Mouse (Mus musculus) intestine, postnatal 0 days (tissue): Measurements from ENCODE around the gene Ankrd34a. TPM values are rescaled to one million over a fixed set of nuclear protein-coding genes. Genes with fewer than 3 reads are reported as not detected.

Experiments
- ATAC-seq: fragments of 200-750 bp; cut with Nextera tagmentation; 2 replicates; pipeline ENCODE4 v1.8.0; 2017; ENCODE audit warnings: mild to moderate bottlenecking, moderate TSS enrichment, moderate library complexity
- H3K27ac ChIP-seq: fragments of 300-500 bp; sonication (generic); 2 replicates; pipeline ENCODE4 v1.5.1; 2014; ENCODE audit warnings: mild to moderate bottlenecking, low read depth, low read length, moderate library complexity
- H3K27me3 ChIP-seq: fragments of 300-500 bp; sonication (generic); replicated peaks from 2 replicates; pipeline ENCODE4 v1.6.1; 2014; ENCODE audit warnings: low read length, mixed read lengths; ENCODE audit not compliant: control insufficient read depth, insufficient read depth
- H3K36me3 ChIP-seq: fragments of 300-500 bp; sonication (generic); 2 replicates; pipeline ENCODE4 v1.6.1; 2014; ENCODE audit warnings: mild to moderate bottlenecking, moderate library complexity; ENCODE audit not compliant: control insufficient read depth, insufficient read depth
- H3K4me1 ChIP-seq: fragments of 300-500 bp; sonication (generic); replicated peaks from 2 replicates; pipeline ENCODE4 v1.6.1; 2014; ENCODE audit warnings: antibody characterized with exemption, low read length, mixed read lengths; ENCODE audit not compliant: control insufficient read depth, insufficient read depth
- H3K4me2 ChIP-seq: fragments of 300-500 bp; sonication (generic); replicated peaks from 2 replicates; pipeline ENCODE4 v1.6.1; 2014; ENCODE audit warnings: low read depth, mild to moderate bottlenecking, moderate library complexity
- H3K4me3 ChIP-seq: fragments of 300-500 bp; sonication (generic); 2 replicates; pipeline ENCODE4 v1.5.1; 2014; ENCODE audit warnings: low read depth, low read length
- H3K9ac ChIP-seq: fragments of 300-500 bp; sonication (generic); 2 replicates; pipeline ENCODE4 v1.6.1; 2014; ENCODE audit warnings: mild to moderate bottlenecking, low read depth, low read length
- H3K9me3 ChIP-seq: fragments of 300-500 bp; sonication (generic); 2 replicates; pipeline ENCODE4 v1.6.1; 2016; ENCODE audit warnings: mixed run types; ENCODE audit not compliant: control insufficient read depth
- CTCF ChIP-seq: sonication (generic); IDR thresholded peaks from 2 replicates; pipeline ENCODE4 v1.5.1; 2016; ENCODE audit warnings: low read depth, mild to moderate bottlenecking, control low read depth, antibody characterized with exemption, moderate library complexity
- WGBS: fragments of 180-500 bp; shearing (Covaris S2); extraction: QIAGEN DNeasy Blood & Tissue Kit; methylation state at CpG from one replicate; pipeline ENCODE4 v1.1.7; 2014; 5-methylcytosine and 5-hydroxymethylcytosine counted together
- polyA plus RNA-seq: library from polyadenylated mRNA; unstranded; fragments of >200 nt; fragmentation: Nextera tagmentation; extraction: Ambion mirVana; gene quantifications from 2 replicates; pipeline ENCODE4 v1.2.1, GENCODE M21; 2015

Gene Ankrd34a
- 0.92 and 1.3 TPM in 2 replicates for polyA plus RNA-seq

DNA sequence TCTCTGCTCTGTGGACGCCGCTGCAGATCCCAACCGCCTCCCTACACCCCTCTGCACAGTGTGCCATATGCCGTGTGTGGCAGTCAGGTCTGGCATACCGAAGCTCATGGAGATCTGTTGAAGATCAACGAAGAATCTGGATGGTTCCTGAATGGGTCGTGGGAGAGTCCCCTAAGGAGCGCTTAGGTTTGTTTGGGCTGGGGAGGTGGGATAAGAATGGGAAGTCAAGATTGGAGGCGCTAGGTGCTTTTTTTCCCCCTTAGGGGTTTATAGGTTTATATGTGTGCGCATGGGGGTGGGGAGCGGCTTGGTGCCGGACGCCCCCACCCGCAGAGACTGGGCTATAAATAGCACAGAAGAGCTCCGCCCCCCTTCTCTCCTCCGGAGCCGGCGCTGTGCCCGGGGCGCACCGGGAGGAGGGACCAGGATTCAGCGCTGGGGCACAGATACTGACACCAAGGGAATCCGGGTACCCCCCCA, at the start of gene Ankrd34a:
Gene Ankrd34a (plus strand): TSS at position 409 of the 480 bp plus-strand sequence.
- Histone ChIP-seq H3K4me3 (peak within 1 kb of the TSS; percentile 43), H3K27ac (no peak within 1 kb of the TSS), H3K4me1 (peaks cover 12% of the 10 kb centered on the region; the same call in 1 of the 2 replicates), H3K9ac (peak within 1 kb of the TSS; percentile 43), H3K9me3 (no peaks in the 10 kb centered on the region), H3K36me3 (no peaks in the 10 kb centered on the region), H3K4me2 (peak within 1 kb of the TSS; percentile 71), H3K27me3 (peaks cover 46% of the 10 kb centered on the region)
- WGBS = 1% methylated on average over 21 of the region's 23 CpGs
- no peak for TF ChIP-seq CTCF
- no peak for ATAC-seq

- 52% methylated on average over 4 of the region's 4 CpGs for WGBS
- H3K27me3 ChIP-seq = no peaks in the 10 kb centered on the region
- H3K4me2 ChIP-seq = no peak overlapping the region
- no peak overlapping the region for H3K4me3 ChIP-seq
- H3K27ac ChIP-seq = no peak overlapping the region
- no peaks in the 10 kb centered on the region for H3K36me3 ChIP-seq
- no peak overlapping the region for H3K9ac ChIP-seq
- no peak for ATAC-seq
- TF ChIP-seq CTCF = no peak
- 0 out of 2 replicates have a peak, but pooled peaks cover 3% of the 10 kb centered on the region for H3K4me1 ChIP-seq
- H3K9me3 ChIP-seq = no peaks in the 10 kb centered on the region
These were observed 49.6 kb upstream of the Ankrd34a start for GRCm38 (mm10) chr3:96546880-96547279.

GRCm38 (mm10) chr3:96547389-96547960, 49.0 kb upstream of the Ankrd34a start:
- ATAC-seq = 0 out of 2 replicates have a peak, but pooled peaks have one; percentile 42
- Histone ChIP-seq H3K4me1 (0 out of 2 replicates have a peak, but pooled peaks cover 3% of the 10 kb centered on the region), H3K27me3 (no peaks in the 10 kb centered on the region), H3K9me3 (no peaks in the 10 kb centered on the region), H3K36me3 (no peaks in the 10 kb centered on the region), H3K4me2 (no peak overlapping the region; the same call in 1 of the 2 replicates), H3K4me3 (no peak overlapping the region), H3K9ac (no peak overlapping the region), H3K27ac (no peak overlapping the region)
- TF ChIP-seq CTCF = peak; percentile 90
- 10% methylated on average over 14 of the region's 14 CpGs for WGBS

- TF ChIP-seq CTCF = no peak
- no peaks in the 10 kb centered on the region for H3K36me3 ChIP-seq
- H3K4me3 ChIP-seq = no peak overlapping the region
- no peak overlapping the region for H3K9ac ChIP-seq
- no peak for ATAC-seq
- H3K4me1 ChIP-seq = 0 out of 2 replicates have a peak, but pooled peaks cover 3% of the 10 kb centered on the region
- 89% methylated on average over 7 of the region's 7 CpGs for WGBS
- no peak overlapping the region for H3K27ac ChIP-seq
- H3K27me3 ChIP-seq = no peaks in the 10 kb centered on the region
- H3K9me3 ChIP-seq = no peaks in the 10 kb centered on the region
- no peak overlapping the region for H3K4me2 ChIP-seq
These were observed 47.6 kb upstream of the Ankrd34a start for GRCm38 (mm10) chr3:96548824-96549223.

GRCm38 (mm10) chr3:96549346-96549745, 47.1 kb upstream of the Ankrd34a start:
- Histone ChIP-seq H3K4me3 (no peak overlapping the region), H3K9ac (no peak overlapping the region), H3K36me3 (no peaks in the 10 kb centered on the region), H3K4me2 (no peak overlapping the region), H3K9me3 (no peaks in the 10 kb centered on the region), H3K27ac (no peak overlapping the region), H3K4me1 (0 out of 2 replicates have a peak, but pooled peaks cover 3% of the 10 kb centered on the region), H3K27me3 (no peaks in the 10 kb centered on the region)
- TF ChIP-seq CTCF = no peak
- ATAC-seq = no peak
- WGBS = 85% methylated on average over 5 of the region's 5 CpGs

GRCm38 (mm10) chr3:96551203-96551602, 45.2 kb upstream of the Ankrd34a start:
- peak; percentile 82 for TF ChIP-seq CTCF
- no peak for ATAC-seq
- Histone ChIP-seq H3K9me3 (no peaks in the 10 kb centered on the region), H3K4me1 (0 out of 2 replicates have a peak, but pooled peaks cover 3% of the 10 kb centered on the region), H3K4me3 (no peak overlapping the region), H3K36me3 (no peaks in the 10 kb centered on the region), H3K9ac (0 out of 2 replicates have a peak overlapping the region, but pooled peaks have one; percentile 17), H3K27ac (peak overlapping the region; percentile 3; the same call in 1 of the 2 replicates), H3K4me2 (peak overlapping the region; percentile 25; the same call in 1 of the 2 replicates), H3K27me3 (no peaks in the 10 kb centered on the region)
- WGBS = 8% methylated on average over 8 of the region's 8 CpGs
